Mouse (Mus musculus) embryonic fibroblast, embryonic 13.5 days (primary cell): ENCODE measurements around the gene Gne. TPM values are rescaled to one million over a fixed set of nuclear protein-coding genes. Genes with fewer than 3 reads are reported as not detected.

ENCODE experiments used
- H3K27ac ChIP-seq: 2 replicates; pipeline ENCODE4 v1.5.1; 2012; ENCODE audit warnings: low read length, control low read depth, inconsistent platforms; ENCODE audit not compliant: insufficient read depth
- H3K4me1 ChIP-seq: 2 replicates; pipeline ENCODE4 v1.6.1; 2011; ENCODE audit warnings: low read length; ENCODE audit not compliant: control insufficient read depth, insufficient read depth
- H3K4me3 ChIP-seq: 2 replicates; pipeline ENCODE4 v1.5.1; 2011; ENCODE audit warnings: mild to moderate bottlenecking, control low read depth, low read length; ENCODE audit not compliant: insufficient read depth
- CTCF ChIP-seq: IDR thresholded peaks from 2 replicates; pipeline ENCODE4 v1.5.1; 2011; ENCODE audit warnings: mild to moderate bottlenecking, control low read depth, low read length, moderate library complexity, borderline replicate concordance; ENCODE audit not compliant: insufficient read depth
- POLR2A ChIP-seq: IDR thresholded peaks from 2 replicates; pipeline ENCODE4 v1.6.1; 2011; ENCODE audit warnings: low read depth, mild to moderate bottlenecking, control low read depth, low read length, moderate library complexity
- polyA plus RNA-seq: library from polyadenylated mRNA; stranded (reverse); fragments of >200 nt; gene quantifications from 2 replicates; pipeline ENCODE4 v1.2.4, GENCODE M21; 2011; ENCODE audit warnings: low read depth; ENCODE audit not compliant: missing spikeins, insufficient read length

Gene Gne
- polyA plus RNA-seq, 1 experiment: 27.8 TPM

- TF ChIP-seq CTCF (no peak), POLR2A (no peak)
- no peak overlapping the region for H3K4me3 ChIP-seq
- no peak overlapping the region for H3K27ac ChIP-seq
- H3K4me1 ChIP-seq: no peaks in the 10 kb centered on the region
These were observed 95.0 kb downstream of the Gne start for GRCm38 (mm10) chr4:43988976-43989375.

- no peak overlapping the region for H3K4me3 ChIP-seq
- TF ChIP-seq POLR2A: no peak
- no peak for TF ChIP-seq CTCF
- no peak overlapping the region for H3K27ac ChIP-seq
- H3K4me1 ChIP-seq: 0 out of 2 replicates have a peak, but pooled peaks cover under 1% of the 10 kb centered on the region
These were observed 99.7 kb downstream of the Gne start for GRCm38 (mm10) chr4:43984326-43984725.

Other genes with a start within 250 kb of the Gne start
- gene Olfr157, start 244.0 kb downstream of the Gne start, polyA plus RNA-seq: not detected in 2 replicates
- gene Olfr155, start 232.6 kb downstream of the Gne start, polyA plus RNA-seq: not detected in 2 replicates
- 18.5 and 25.1 TPM in 2 replicates for gene Reck, start 208.6 kb downstream of the Gne start, polyA plus RNA-seq
- 177 and 225 TPM in 2 replicates for gene Glipr2, start 126.8 kb downstream of the Gne start, polyA plus RNA-seq
- gene Ccin, start 100.7 kb downstream of the Gne start, polyA plus RNA-seq: 0.25 and 0.26 TPM in 2 replicates
- gene Clta, start 79.7 kb downstream of the Gne start, polyA plus RNA-seq: 248 and 249 TPM in 2 replicates
- 54.7 and 57.3 TPM in 2 replicates for gene Rnf38, start 149.6 kb upstream of the Gne start, polyA plus RNA-seq
- 27.0 and 30.6 TPM in 2 replicates for gene Melk, start 216.7 kb upstream of the Gne start, polyA plus RNA-seq